Mouse (Mus musculus) bone marrow macrophage, adult 2 months (primary cell): Measurements from ENCODE around the gene Myo3a.

ENCODE experiments used
- CTCF ChIP-seq: IDR thresholded peaks from 2 replicates; pipeline ENCODE4 v1.5.1; 2012; ENCODE audit warnings: low read depth, mild to moderate bottlenecking, low read length, moderate library complexity
- POLR2A ChIP-seq: IDR thresholded peaks from 2 replicates; pipeline ENCODE4 v1.6.1; 2012; ENCODE audit warnings: mild to moderate bottlenecking, low read depth, low read length, borderline replicate concordance

DNA sequence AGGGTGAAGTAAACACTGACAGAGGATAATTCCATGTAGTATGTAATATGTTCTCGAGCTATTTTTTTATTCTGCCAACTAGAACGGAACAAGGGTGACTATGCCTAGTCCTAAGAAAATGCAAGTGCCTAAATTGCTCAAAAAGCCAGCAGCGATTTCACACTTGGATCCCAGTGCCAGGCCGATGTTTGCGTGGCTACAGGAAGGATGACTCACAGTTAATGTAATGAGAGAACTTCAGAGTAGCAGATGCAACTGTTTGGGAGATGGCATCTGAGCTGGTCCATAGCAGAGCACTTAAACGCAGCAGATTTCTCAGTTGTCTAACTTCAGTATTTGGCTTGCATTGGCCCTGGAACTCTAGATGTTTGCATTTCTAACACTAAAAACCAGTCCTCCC is 321.1 kb downstream of the Myo3a start:
- TF ChIP-seq POLR2A: no peak
- no peak for TF ChIP-seq CTCF
